Mouse (Mus musculus): ENCODE results near the gene H2afv. TPM values are rescaled to one million over a fixed set of nuclear protein-coding genes. Genes with fewer than 3 reads are reported as not detected.

The H2afv gene
- total RNA-seq, 1 experiment = 192 TPM

DNA sequence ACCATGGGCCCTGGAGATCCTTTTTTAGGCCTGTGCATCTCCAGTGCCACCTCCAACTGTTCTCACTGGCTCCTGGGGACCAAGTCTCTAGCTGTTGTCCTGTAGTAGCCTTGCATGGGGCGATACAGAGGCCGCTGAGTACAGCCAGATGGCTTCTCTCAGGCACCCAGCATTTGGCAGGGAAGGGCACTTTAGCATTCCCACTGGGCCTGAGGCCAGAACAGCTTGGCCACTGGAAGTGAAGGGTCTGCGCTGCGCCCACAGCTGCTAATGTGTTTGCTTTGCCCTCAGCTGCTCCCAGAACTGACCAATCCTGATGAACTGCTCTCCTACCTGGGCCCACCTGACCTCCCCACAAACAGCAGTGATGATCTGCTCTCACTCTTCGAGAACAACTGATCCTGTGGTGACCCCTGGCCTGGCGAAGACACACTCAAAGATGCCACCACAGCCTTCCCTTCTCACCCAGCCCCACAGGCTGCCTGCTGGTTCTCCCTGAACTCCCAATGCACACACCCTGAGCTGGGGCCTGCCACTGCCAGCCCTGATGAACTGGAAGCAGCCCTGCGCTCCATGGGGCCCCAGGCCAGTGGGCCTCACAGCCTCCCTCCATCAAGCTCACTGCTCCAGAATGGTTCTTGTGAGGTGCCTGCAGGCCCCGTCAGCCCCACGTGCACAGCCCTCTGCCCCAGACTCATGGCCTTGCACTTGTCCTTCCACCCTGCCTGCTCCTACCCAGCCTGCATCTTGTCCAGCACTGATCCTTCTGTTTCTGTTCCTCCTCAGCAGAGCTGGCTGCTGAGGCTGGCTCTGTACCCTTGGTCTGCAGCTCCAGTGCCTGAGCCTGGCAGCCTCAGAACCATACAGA is 39.3 kb downstream of the H2afv start:
- no peak for TF ChIP-seq CHD2 (IDR thresholded peaks at IDR 0.05; ENCODE audit: low read depth, low read length)
- TF ChIP-seq MAFK (IDR thresholded peaks at IDR 0.05; ENCODE audit: insufficient read depth, low read depth, low read length) = no peak
- no peak for TF ChIP-seq HCFC1 (IDR thresholded peaks at IDR 0.05; ENCODE audit: borderline replicate concordance, insufficient read depth, low read length)
- no peak for DNase-seq (ENCODE audit: low read depth, low spot score)
- Histone ChIP-seq H3K9ac (ENCODE audit: insufficient read depth, low read depth, low read length, poor library complexity, severe bottlenecking) (no peak overlapping the region; the same call in 1 of the 2 replicates), H3K9me3 (ENCODE audit: control insufficient read depth, insufficient read depth, low read depth, low read length) (no peaks in the 10 kb centered on the region), H3K27ac (ENCODE audit: insufficient read depth, low read depth, low read length, poor library complexity, severe bottlenecking) (peak overlapping the region; percentile 37; the same call in 1 of the 2 replicates), H3K4me3 (ENCODE audit: insufficient read depth in 1 of 2, low read depth in 1 of 2, low read length in 2 of 2, poor library complexity in 1 of 2, severe bottlenecking in 1 of 2) (no peak overlapping the region), H3K4me1 (ENCODE audit: control insufficient read depth in 2 of 2, insufficient read depth in 2 of 2, low read length in 2 of 2, poor library complexity in 1 of 2) (peaks cover 0 to 11% of the 10 kb centered on the region in 2 experiments; a peak in 2 of 4 replicates), H3K36me3 (ENCODE audit: control insufficient read depth, insufficient read depth, low read length, poor library complexity, severe bottlenecking) (peaks cover 48% of the 10 kb centered on the region)
- in situ Hi-C loops (cut with MboI; ENCODE audit: low sequenced_read_pairs in 2 of 2, unreplicated experiment in 2 of 2) = no loop called here

DNA sequence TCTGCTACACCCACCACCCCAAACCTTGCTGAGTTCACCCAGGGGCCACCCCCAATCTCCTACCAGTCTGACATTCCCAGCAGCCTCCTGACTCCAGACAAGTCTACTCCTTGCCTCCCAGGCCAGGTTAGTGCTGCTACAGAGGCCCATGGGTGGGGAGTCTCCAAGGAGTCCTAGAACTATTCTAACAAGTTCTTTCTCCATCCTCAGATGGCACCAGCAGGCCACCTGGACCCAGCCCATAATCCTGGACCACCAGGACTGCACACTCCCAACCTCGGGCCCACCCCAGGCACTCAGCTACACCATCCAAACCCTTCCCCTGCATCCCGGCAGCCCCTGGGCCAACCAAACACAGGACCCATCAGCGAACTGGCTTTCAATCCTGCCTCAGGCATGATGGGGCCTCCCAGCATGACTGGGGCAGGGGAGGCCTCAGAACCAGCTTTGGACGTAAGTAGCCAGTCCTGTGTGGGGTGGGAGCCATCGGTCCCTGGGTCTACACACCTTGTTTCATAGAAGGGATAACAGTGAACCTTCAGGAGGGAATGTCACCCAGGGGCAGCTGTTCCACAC is 40.3 kb downstream of the H2afv start:
- Histone ChIP-seq H3K36me3 (ENCODE audit: control insufficient read depth, insufficient read depth, low read length, poor library complexity, severe bottlenecking) (peaks cover 57% of the 10 kb centered on the region), H3K9me3 (ENCODE audit: control insufficient read depth, insufficient read depth, low read depth, low read length) (no peaks in the 10 kb centered on the region), H3K27ac (ENCODE audit: insufficient read depth, low read depth, low read length, poor library complexity, severe bottlenecking) (no peak overlapping the region), H3K4me3 (ENCODE audit: insufficient read depth in 1 of 2, low read depth in 1 of 2, low read length in 2 of 2, poor library complexity in 1 of 2, severe bottlenecking in 1 of 2) (no peak overlapping the region), H3K9ac (ENCODE audit: insufficient read depth, low read depth, low read length, poor library complexity, severe bottlenecking) (no peak overlapping the region), H3K4me1 (ENCODE audit: control insufficient read depth in 2 of 2, insufficient read depth in 2 of 2, low read length in 2 of 2, poor library complexity in 1 of 2) (peaks cover 0 to 11% of the 10 kb centered on the region in 2 experiments; a peak in 1 of 4 replicates)
- no peak for TF ChIP-seq ZNF384 (IDR thresholded peaks at IDR 0.05; ENCODE audit: low read depth, low read length)
- TF ChIP-seq CHD2 (IDR thresholded peaks at IDR 0.05; ENCODE audit: low read depth, low read length) = no peak
- TF ChIP-seq ZC3H11A (IDR thresholded peaks at IDR 0.05; ENCODE audit: borderline replicate concordance, low read depth, low read length) = no peak
- no peak for TF ChIP-seq MAFK (IDR thresholded peaks at IDR 0.05; ENCODE audit: insufficient read depth, low read depth, low read length)
- no peak for TF ChIP-seq HCFC1 (IDR thresholded peaks at IDR 0.05; ENCODE audit: borderline replicate concordance, insufficient read depth, low read length)
- in situ Hi-C loops (cut with MboI; ENCODE audit: low sequenced_read_pairs in 2 of 2, unreplicated experiment in 2 of 2) = no loop called here
- DNase-seq (ENCODE audit: low read depth, low spot score) = no peak

DNA sequence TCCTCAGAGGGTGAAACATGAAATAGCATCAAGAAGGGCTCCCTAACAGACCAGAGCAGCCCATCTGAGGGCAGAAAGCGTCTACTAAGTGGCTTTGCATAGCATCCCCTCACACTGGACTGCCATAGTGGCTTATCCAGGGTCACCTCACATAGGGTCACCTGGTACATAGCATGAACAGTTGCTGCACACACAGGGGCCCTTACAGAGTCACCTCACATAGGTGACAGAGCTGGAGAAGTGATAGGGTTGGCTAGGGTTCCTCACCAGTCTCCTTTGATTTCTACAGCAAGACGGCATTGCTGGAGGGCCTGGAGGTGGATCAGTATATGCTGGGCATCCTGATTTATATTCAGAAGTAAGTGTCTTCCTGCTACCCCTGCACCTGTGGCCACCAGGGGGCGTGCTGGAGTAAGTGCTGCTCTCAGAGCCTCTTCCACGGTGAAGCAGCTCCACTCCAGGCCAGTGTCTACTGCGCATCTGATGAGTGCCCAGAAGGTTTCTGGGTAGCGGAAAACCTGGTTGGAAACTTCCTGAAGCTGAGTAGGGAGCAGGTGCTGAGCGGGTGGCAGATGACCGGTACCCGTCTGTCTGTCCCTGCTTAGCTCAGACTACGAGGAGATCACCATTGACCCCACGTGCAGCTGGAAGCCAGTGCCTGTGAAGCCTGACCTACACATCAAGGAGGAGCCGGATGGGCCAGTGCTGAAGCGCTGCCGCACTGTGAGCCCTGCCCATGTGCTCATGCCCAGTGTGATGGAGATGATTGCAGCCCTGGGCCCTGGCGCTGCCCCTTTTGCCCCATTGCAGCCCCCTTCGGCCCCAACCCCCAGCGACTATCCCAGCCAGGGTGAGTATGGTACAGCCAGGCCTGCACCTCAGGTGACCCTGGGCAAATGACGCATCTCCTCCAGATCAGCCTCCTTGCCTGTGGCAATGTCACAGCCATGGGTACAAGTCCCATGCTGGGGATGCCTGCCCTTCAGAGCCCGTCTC is 41.4 kb downstream of the H2afv start:
- no peak for TF ChIP-seq ZNF384 (IDR thresholded peaks at IDR 0.05; ENCODE audit: low read depth, low read length)
- no peak for TF ChIP-seq ZC3H11A (IDR thresholded peaks at IDR 0.05; ENCODE audit: borderline replicate concordance, low read depth, low read length)
- no peak for TF ChIP-seq HCFC1 (IDR thresholded peaks at IDR 0.05; ENCODE audit: borderline replicate concordance, insufficient read depth, low read length)
- TF ChIP-seq MAFK (IDR thresholded peaks at IDR 0.05; ENCODE audit: insufficient read depth, low read depth, low read length) = no peak
- no peak for TF ChIP-seq CHD2 (IDR thresholded peaks at IDR 0.05; ENCODE audit: low read depth, low read length)
- H3K4me3 ChIP-seq (ENCODE audit: insufficient read depth in 1 of 2, low read depth in 1 of 2, low read length in 2 of 2, poor library complexity in 1 of 2, severe bottlenecking in 1 of 2) = no peak overlapping the region
- H3K9ac ChIP-seq (ENCODE audit: insufficient read depth, low read depth, low read length, poor library complexity, severe bottlenecking) = no peak overlapping the region
- no peak for DNase-seq (ENCODE audit: low read depth, low spot score)
- peaks cover 0 to 11% of the 10 kb centered on the region in 2 experiments; a peak in 1 of 4 replicates for H3K4me1 ChIP-seq (ENCODE audit: control insufficient read depth in 2 of 2, insufficient read depth in 2 of 2, low read length in 2 of 2, poor library complexity in 1 of 2)
- in situ Hi-C loops (cut with MboI; ENCODE audit: low sequenced_read_pairs in 2 of 2, unreplicated experiment in 2 of 2) = no loop called here
- peaks cover 65% of the 10 kb centered on the region for H3K36me3 ChIP-seq (ENCODE audit: control insufficient read depth, insufficient read depth, low read length, poor library complexity, severe bottlenecking)
- H3K27ac ChIP-seq (ENCODE audit: insufficient read depth, low read depth, low read length, poor library complexity, severe bottlenecking) = no peak overlapping the region
- H3K9me3 ChIP-seq (ENCODE audit: control insufficient read depth, insufficient read depth, low read depth, low read length) = no peaks in the 10 kb centered on the region

DNA sequence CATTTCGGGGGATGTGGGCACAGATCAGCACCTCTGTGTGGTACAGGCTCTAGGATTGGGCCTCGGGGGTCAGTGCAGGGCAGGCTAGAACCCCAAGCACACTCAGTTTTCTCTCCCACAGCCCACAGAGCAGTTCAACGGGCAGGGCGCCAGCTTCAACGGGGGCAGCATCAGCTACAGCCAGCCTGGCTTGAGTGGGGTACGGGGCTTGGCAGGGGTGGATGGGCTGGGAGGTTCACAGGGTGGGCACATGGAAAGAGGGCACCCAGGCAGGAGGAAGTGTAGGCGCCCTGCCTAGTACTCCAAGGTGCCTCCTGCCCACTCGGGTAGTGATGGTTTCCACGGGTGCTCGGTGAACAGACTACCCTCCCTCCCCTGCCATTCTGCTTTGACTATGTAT is 46.1 kb downstream of the H2afv start:
- Histone ChIP-seq H3K36me3 (ENCODE audit: control insufficient read depth, insufficient read depth, low read length, poor library complexity, severe bottlenecking) (peaks cover 75% of the 10 kb centered on the region), H3K9me3 (ENCODE audit: control insufficient read depth, insufficient read depth, low read depth, low read length) (no peaks in the 10 kb centered on the region), H3K4me3 (ENCODE audit: insufficient read depth in 1 of 2, low read depth in 1 of 2, low read length in 2 of 2, poor library complexity in 1 of 2, severe bottlenecking in 1 of 2) (no peak overlapping the region), H3K27ac (ENCODE audit: insufficient read depth, low read depth, low read length, poor library complexity, severe bottlenecking) (no peak overlapping the region), H3K4me1 (ENCODE audit: control insufficient read depth in 2 of 2, insufficient read depth in 2 of 2, low read length in 2 of 2, poor library complexity in 1 of 2) (no peaks in the 10 kb centered on the region; a peak in 1 of 4 replicates), H3K9ac (ENCODE audit: insufficient read depth, low read depth, low read length, poor library complexity, severe bottlenecking) (no peak overlapping the region)
- DNase-seq (ENCODE audit: low read depth, low spot score) = no peak
- TF ChIP-seq MAFK (IDR thresholded peaks at IDR 0.05; ENCODE audit: insufficient read depth, low read depth, low read length) (no peak), ZC3H11A (IDR thresholded peaks at IDR 0.05; ENCODE audit: borderline replicate concordance, low read depth, low read length) (no peak), HCFC1 (IDR thresholded peaks at IDR 0.05; ENCODE audit: borderline replicate concordance, insufficient read depth, low read length) (no peak), CHD2 (IDR thresholded peaks at IDR 0.05; ENCODE audit: low read depth, low read length) (no peak), ZNF384 (IDR thresholded peaks at IDR 0.05; ENCODE audit: low read depth, low read length) (no peak)
- in situ Hi-C loops (cut with MboI; ENCODE audit: low sequenced_read_pairs in 2 of 2, unreplicated experiment in 2 of 2) = no loop called here
